Mouse (Mus musculus): ENCODE data around the gene 4931406P16Rik.

Gene 4931406P16Rik

DNA sequence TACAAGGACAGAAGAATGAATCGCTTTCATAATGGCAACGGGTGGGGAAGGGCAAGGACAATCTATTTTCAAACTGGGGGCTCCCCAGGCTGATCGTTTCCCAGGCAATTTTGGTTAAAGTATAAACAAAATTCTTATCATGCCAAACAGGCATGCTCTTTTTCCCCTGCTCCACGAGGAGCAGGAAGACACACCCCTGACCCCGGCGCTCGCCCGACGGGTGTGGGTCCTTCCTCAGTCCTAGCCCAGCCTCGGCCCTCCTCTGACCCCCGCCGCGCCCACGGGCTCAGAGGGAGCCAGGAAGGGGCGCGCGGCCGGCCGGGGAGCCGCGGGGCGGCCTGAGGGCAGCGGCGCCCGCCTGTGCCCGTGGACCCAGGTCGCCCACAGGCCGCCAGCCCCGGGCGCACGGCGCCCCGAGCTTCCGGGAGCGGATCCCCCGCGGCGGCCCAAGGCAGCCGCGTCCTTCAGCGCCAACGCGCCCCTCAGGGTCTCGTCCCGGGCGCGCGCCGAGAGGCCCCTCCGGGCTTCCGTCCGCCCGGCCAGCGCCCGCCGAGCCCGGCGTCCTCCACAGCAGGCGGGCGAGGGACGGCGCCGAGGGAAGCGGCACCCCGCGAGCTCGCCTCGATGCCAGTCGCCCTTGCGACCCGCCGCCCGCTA lies 437 bp downstream of the 4931406P16Rik start:
- in situ Hi-C loops (cut with MboI; ENCODE audit: low sequenced_read_pairs): no loop called here

- in situ Hi-C loops (cut with MboI; ENCODE audit: low sequenced_read_pairs): no loop called here
Measured at GRCm38 (mm10) chr7:34309186-34309764, 4.1 kb downstream of the 4931406P16Rik start.

DNA sequence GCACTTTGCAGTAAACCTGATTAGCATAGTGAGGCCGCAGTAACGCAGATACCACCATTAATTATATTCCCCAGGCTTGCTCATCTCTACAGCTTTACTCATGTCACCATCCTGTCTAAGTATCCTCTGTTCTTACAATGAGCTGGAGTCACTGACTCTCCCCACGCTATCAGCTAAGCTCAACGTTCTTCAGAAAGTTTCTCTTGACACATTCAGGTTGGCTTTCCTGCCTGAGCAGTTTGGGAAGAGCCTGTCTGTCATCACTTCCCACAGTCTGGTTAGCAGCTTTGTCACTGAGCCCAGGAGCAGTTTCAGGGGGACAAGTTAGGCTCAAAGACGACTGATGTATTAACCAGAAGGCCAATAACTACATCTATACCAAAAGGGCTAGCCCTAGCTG lies 4.8 kb downstream of the 4931406P16Rik start:
- in situ Hi-C loops (cut with MboI; ENCODE audit: low sequenced_read_pairs): no loop called here

- in situ Hi-C loops (cut with MboI; ENCODE audit: low sequenced_read_pairs): no loop called here
Measured at GRCm38 (mm10) chr7:34305454-34305853, 7.9 kb downstream of the 4931406P16Rik start.

GRCm38 (mm10) chr7:34302651-34303050 lies 10.7 kb downstream of the 4931406P16Rik start:
- in situ Hi-C loops (cut with MboI; ENCODE audit: low sequenced_read_pairs): no loop called here

DNA sequence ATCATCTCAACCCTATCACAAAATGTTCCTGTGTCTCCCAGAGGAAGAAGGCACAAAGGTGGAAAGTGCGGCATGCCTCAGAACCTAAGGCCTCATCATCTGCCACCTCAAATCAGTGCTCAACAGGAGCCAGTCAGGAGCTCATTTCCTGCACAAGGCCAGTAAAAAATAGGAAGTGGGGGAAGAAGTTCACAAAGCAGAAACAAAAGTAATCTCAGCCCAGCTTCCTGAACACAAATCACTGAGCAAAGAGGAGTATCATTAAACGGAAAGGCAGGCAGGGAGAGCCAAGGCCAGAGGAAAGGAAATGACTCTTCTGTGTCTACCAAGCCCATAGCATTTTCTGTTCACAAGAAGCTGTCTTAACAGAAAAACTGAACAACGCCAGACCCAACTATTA lies 11.4 kb downstream of the 4931406P16Rik start:
- in situ Hi-C loops (cut with MboI; ENCODE audit: low sequenced_read_pairs): no loop called here

GRCm38 (mm10) chr7:34298818-34299217 lies 14.5 kb downstream of the 4931406P16Rik start:
- in situ Hi-C loops (cut with MboI; ENCODE audit: low sequenced_read_pairs): no loop called here

- in situ Hi-C loops (cut with MboI; ENCODE audit: low sequenced_read_pairs): no loop called here
Measured at GRCm38 (mm10) chr7:34296124-34296523, 17.2 kb downstream of the 4931406P16Rik start.

- in situ Hi-C loops (cut with MboI; ENCODE audit: low sequenced_read_pairs): no loop called here
Measured at GRCm38 (mm10) chr7:34292633-34293032, 20.7 kb downstream of the 4931406P16Rik start.

DNA sequence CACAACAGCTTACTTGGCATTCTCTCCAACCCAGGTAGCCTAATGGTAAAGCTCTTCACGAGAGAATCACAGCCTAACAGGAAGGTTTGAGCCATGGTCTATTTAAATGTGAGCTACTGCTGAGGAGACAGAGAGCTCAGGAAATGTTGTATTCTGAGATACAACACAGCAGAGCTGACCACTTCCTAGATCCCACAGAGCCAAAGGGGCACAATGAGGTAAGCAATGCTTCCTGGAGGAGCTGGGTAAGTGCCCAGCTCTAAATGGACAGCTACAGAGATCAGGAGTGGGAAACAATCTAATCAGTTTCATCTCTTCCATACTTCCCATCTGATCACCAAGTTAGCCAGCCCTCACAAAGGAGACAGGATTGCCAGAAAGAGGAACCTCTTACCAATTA lies 22.1 kb downstream of the 4931406P16Rik start:
- in situ Hi-C loops (cut with MboI; ENCODE audit: low sequenced_read_pairs): no loop called here

GRCm38 (mm10) chr7:34290450-34291151 lies 22.8 kb downstream of the 4931406P16Rik start:
- in situ Hi-C loops (cut with MboI; ENCODE audit: low sequenced_read_pairs): no loop called here

- in situ Hi-C loops (cut with MboI; ENCODE audit: low sequenced_read_pairs): no loop called here
Measured at GRCm38 (mm10) chr7:34277656-34278055, 35.7 kb downstream of the 4931406P16Rik start.

DNA sequence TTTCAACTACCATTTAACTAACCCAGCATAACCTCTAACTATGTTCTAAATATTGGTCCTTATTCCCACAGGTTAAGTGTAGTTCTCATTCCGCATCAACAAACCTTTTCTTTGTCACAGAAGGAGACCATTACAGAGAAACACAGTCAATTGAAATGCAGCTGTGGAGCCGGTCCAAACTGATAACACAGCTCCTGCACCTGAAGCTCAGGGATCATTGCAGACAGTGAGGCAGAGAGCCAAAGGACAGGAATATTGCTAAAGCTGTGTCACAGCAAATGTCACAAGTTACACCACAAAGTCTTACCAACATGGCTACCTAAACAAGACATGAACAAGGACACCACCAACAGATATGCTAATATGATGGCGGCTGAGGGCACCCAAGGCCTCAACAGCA lies 37.3 kb downstream of the 4931406P16Rik start:
- in situ Hi-C loops (cut with MboI; ENCODE audit: low sequenced_read_pairs): no loop called here

- in situ Hi-C loops (cut with MboI; ENCODE audit: low sequenced_read_pairs): loop anchor here (25.0 kb wide), 1 partner anchor 390 kb away; the partner anchor contains the start of gene Kctd15
Measured at GRCm38 (mm10) chr7:34272465-34272864, 40.9 kb downstream of the 4931406P16Rik start.

- in situ Hi-C loops (cut with MboI; ENCODE audit: low sequenced_read_pairs): loop anchor here (25.0 kb wide), 1 partner anchor 394 kb away; the partner anchor contains the start of gene Kctd15
Measured at GRCm38 (mm10) chr7:34268463-34268862, 44.9 kb downstream of the 4931406P16Rik start.

DNA sequence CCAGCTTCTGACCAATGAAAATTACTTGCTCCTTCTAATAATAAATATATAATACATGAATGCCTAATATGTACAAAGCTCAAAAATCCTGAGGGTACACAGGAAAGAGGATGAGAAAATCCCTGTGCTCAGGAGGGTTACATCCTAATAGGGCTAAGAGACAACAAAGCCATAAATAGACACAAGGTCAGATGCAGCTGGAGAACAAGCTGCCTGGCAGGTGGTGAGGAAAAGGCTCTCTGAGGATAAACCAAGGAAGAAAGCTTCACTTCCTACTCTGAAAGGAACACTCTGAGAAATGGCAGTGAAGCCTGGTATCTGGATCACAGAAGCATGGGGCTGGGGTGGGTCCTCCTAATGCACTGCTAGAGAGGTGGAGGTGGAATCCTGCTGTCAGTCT lies 46.9 kb downstream of the 4931406P16Rik start:
- in situ Hi-C loops (cut with MboI; ENCODE audit: low sequenced_read_pairs): loop anchor here (25.0 kb wide), 1 partner anchor 396 kb away; the partner anchor contains the start of gene Kctd15

- in situ Hi-C loops (cut with MboI; ENCODE audit: low sequenced_read_pairs): loop anchor here (25.0 kb wide), 1 partner anchor 396 kb away; the partner anchor contains the start of gene Kctd15
Measured at GRCm38 (mm10) chr7:34265876-34266346, 47.4 kb downstream of the 4931406P16Rik start.

- in situ Hi-C loops (cut with MboI; ENCODE audit: low sequenced_read_pairs): loop anchor here (25.0 kb wide), 1 partner anchor 399 kb away; the partner anchor contains the start of gene Kctd15
Measured at GRCm38 (mm10) chr7:34263437-34263836, 49.9 kb downstream of the 4931406P16Rik start.

DNA sequence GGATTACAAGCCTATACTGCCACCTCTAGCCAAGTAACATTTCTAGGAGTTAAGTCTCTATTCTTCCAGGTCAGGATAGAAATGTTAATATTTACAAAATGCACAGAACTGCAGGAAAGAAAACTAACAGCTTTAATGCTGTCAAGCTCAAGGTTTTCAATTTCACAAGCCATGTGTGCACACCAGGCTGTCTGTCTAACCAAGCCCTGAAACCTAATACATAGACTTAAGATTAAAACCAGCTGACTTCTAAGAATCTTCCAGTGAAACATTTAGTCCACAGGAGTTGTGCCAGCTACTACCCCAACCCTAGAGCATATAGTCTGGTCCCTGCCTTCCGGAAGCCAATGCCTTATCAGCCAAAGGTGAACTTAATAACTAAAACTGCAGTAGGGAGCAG lies 54.9 kb downstream of the 4931406P16Rik start:
- in situ Hi-C loops (cut with MboI; ENCODE audit: low sequenced_read_pairs): loop anchor here (10.0 to 25.0 kb wide), 2 partner anchors 86 to 404 kb away; partner anchors contain the start of gene Kctd15

DNA sequence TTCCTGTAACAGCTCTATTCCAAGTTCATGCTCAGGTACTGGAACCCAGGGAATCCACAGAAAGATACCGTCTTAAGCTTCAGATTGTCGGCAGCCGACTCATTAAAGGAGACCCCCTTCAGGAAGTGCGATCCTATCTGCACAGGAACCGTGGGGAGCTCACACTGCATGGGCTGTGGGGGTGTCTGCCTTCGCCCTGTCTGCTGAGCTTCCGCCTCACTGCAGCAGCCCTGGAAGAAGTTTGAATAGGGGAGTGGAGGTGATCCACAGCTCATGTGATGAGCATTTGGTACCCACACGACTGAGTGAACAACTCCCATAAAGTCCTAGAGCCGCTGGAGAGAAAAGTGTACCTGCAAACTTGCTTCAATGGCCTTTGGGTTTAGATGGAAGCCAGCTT lies 56.1 kb downstream of the 4931406P16Rik start:
- in situ Hi-C loops (cut with MboI; ENCODE audit: low sequenced_read_pairs): loop anchor here (10.0 to 25.0 kb wide), 2 partner anchors 88 to 405 kb away; partner anchors contain the start of gene Kctd15

DNA sequence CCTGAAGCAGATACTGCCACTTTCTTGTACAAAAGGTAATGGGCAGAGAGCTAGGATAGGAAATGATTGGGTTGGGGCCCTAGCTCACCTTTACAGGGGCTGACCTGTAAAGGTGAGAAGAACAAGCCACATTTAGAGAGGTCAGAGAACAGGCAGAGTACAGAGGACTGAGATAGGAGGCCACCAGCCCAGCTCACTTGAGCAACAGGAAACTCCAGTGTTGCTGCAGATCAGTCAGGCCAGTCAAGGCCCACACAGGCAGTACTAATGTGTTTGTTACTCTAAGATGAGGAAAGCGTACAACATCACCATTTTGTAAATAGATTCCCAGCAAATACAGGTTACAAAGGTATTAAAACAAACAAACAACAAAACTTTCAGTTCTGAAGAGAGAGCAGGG lies 57.4 kb downstream of the 4931406P16Rik start:
- in situ Hi-C loops (cut with MboI; ENCODE audit: low sequenced_read_pairs): loop anchor here (10.0 to 25.0 kb wide), 2 partner anchors 89 to 406 kb away; partner anchors contain the start of gene Kctd15

Data from CH12F3 (cell line).